Mouse (Mus musculus): ENCODE data around the gene Nup98. TPM values are rescaled to one million over a fixed set of nuclear protein-coding genes. Genes with fewer than 3 reads are reported as not detected.

The Nup98 gene
- polyA plus RNA-seq (2015; fragmentation: Nextera tagmentation; extraction: Ambion mirVana), result 33.8 and 35.3 TPM in 2 replicates

GRCm38 (mm10) chr7:102209756-102210721, at the start of gene Nup98, which contains the start of gene Pgap2:
Gene Nup98 (minus strand): TSS chr7:102210176.
Gene Pgap2 (plus strand): TSS chr7:102210208.
- Histone ChIP-seq H3K4me3 (peak within 1 kb of the TSS; percentile 96), H3K27me3 (no peaks in the 10 kb centered on the region), H3K9ac (peak within 1 kb of the TSS; percentile 89), H3K4me2 (peak within 1 kb of the TSS; percentile 64), H3K27ac (peak within 1 kb of the TSS; percentile 94), H3K9me3 (no peaks in the 10 kb centered on the region), H3K4me1 (peaks cover 14% of the 10 kb centered on the region), H3K36me3 (no peaks in the 10 kb centered on the region)
- under 1% methylated on average over 87 of the region's 87 CpGs for WGBS
- ATAC-seq (ENCODE audit: borderline replicate concordance, extremely low read depth, low FRiP score, low TSS enrichment), result peak; percentile 99

GRCm38 (mm10) chr7:102258753-102259152, 48.8 kb upstream of the Nup98 start:
- Histone ChIP-seq H3K4me1 (no peaks in the 10 kb centered on the region), H3K27me3 (no peaks in the 10 kb centered on the region), H3K36me3 (no peaks in the 10 kb centered on the region), H3K9me3 (no peaks in the 10 kb centered on the region), H3K4me2 (no peak overlapping the region), H3K27ac (no peak overlapping the region), H3K4me3 (no peak overlapping the region), H3K9ac (no peak overlapping the region)
- ATAC-seq (ENCODE audit: borderline replicate concordance, extremely low read depth, low FRiP score, low TSS enrichment), result no peak
- 80% methylated on average over 3 of the region's 3 CpGs for WGBS

- Histone ChIP-seq H3K9ac (no peak overlapping the region), H3K4me3 (no peak overlapping the region), H3K9me3 (no peaks in the 10 kb centered on the region), H3K36me3 (no peaks in the 10 kb centered on the region), H3K4me2 (no peak overlapping the region), H3K27ac (no peak overlapping the region), H3K27me3 (no peaks in the 10 kb centered on the region), H3K4me1 (no peaks in the 10 kb centered on the region)
- WGBS, result 18% methylated on average over 4 of the region's 4 CpGs
- peak; percentile 19; the same call in 1 of the 2 replicates for ATAC-seq (ENCODE audit: borderline replicate concordance, extremely low read depth, low FRiP score, low TSS enrichment)
These were observed 48.2 kb upstream of the Nup98 start for GRCm38 (mm10) chr7:102258189-102258588.

GRCm38 (mm10) chr7:102256636-102257035, 46.7 kb upstream of the Nup98 start:
- WGBS, result 71% methylated on average over 3 of the region's 3 CpGs
- Histone ChIP-seq H3K9me3 (no peaks in the 10 kb centered on the region), H3K4me3 (no peak overlapping the region), H3K4me2 (no peak overlapping the region), H3K9ac (no peak overlapping the region), H3K4me1 (no peaks in the 10 kb centered on the region), H3K36me3 (no peaks in the 10 kb centered on the region), H3K27ac (no peak overlapping the region), H3K27me3 (no peaks in the 10 kb centered on the region)
- no peak for ATAC-seq (ENCODE audit: borderline replicate concordance, extremely low read depth, low FRiP score, low TSS enrichment)

- no peaks in the 10 kb centered on the region for H3K9me3 ChIP-seq
- H3K9ac ChIP-seq, result no peak within 1 kb of the TSS
- no peak within 1 kb of the TSS for H3K4me2 ChIP-seq
- H3K27ac ChIP-seq, result no peak within 1 kb of the TSS
- peaks cover 4% of the 10 kb centered on the region for H3K4me1 ChIP-seq
- no peak within 1 kb of the TSS for H3K4me3 ChIP-seq
- ATAC-seq (ENCODE audit: borderline replicate concordance, extremely low read depth, low FRiP score, low TSS enrichment), result no peak
- no peaks in the 10 kb centered on the region for H3K27me3 ChIP-seq
- 71% methylated on average over 3 of the region's 3 CpGs for WGBS
- no peaks in the 10 kb centered on the region for H3K36me3 ChIP-seq
These were observed 46.0 kb upstream of the Nup98 start, which contains the start of gene Rhog for GRCm38 (mm10) chr7:102255954-102256353. Gene Rhog (minus strand): TSS chr7:102256054.

DNA sequence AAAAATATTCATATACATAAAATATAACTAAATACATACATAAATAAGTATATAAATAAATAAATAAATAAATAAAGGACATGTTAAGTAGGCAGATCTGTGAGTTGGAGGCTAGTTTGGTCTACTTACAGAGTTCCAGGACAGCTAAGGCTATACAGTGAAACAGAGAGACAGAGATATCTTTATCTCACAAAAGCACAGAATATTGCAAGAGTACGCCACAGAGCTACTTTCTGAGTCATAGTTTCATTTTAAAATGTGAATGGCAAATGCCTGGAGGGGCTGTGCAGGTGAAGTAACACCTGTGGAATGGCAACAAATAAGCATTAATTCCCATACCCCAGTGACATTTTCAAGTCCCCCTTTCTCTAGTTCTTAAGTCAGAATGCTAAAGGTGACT, 43.7 kb upstream of the Nup98 start:
- Histone ChIP-seq H3K36me3 (no peaks in the 10 kb centered on the region), H3K4me1 (peaks cover 9% of the 10 kb centered on the region), H3K4me3 (no peak overlapping the region), H3K9ac (no peak overlapping the region), H3K4me2 (no peak overlapping the region), H3K27ac (no peak overlapping the region), H3K9me3 (no peaks in the 10 kb centered on the region), H3K27me3 (no peaks in the 10 kb centered on the region)
- no peak for ATAC-seq (ENCODE audit: borderline replicate concordance, extremely low read depth, low FRiP score, low TSS enrichment)
- 79% methylated on average over 1 of the region's 1 CpGs for WGBS

GRCm38 (mm10) chr7:102250631-102251214, 40.7 kb upstream of the Nup98 start:
- Histone ChIP-seq H3K4me1 (peaks cover 38% of the 10 kb centered on the region), H3K36me3 (no peaks in the 10 kb centered on the region), H3K9ac (peak overlapping the region; percentile 83), H3K4me3 (peak overlapping the region; percentile 78), H3K27me3 (no peaks in the 10 kb centered on the region), H3K9me3 (no peaks in the 10 kb centered on the region), H3K27ac (peak overlapping the region; percentile 99), H3K4me2 (peak overlapping the region; percentile 86)
- under 1% methylated on average over 32 of the region's 33 CpGs for WGBS
- ATAC-seq (ENCODE audit: borderline replicate concordance, extremely low read depth, low FRiP score, low TSS enrichment), result peak; percentile 84

DNA sequence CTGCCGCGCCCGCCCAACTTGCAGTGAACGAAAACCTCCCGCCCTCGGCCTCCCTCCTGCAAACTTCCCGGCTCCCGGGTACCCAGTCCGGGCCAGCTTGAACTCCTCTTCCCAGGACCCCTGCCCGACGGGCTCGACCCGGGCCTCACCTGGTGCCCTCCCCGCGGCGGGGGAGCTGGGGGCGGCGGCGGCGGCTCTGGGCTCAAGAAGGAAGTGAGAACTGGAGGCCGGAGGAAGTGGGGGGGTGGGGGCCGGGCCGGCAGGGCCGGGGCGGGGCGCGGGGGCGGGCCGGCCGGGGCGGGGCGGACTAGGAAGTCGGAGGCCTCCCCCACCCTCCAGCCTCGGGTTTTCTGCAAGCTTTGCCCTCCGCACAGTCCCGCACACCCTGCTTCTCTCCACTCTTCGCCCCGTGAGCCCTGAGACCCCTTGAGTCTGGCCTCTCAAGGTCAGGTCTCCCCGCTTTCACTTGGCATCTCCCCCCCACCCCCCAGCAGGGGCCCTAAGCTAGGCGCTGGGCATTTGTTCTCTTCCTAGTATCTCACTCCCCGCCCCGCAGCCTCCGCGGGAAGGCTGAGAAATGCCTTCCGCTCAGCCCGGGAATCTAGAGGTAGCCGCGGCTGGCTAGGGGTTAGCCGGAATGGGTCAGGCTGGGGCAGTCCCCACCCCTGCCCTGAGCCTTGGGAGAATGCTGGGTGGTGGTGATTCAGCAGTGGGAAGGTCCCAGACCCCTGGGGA, 40.1 kb upstream of the Nup98 start:
- WGBS, result under 1% methylated on average over 43 of the region's 49 CpGs
- H3K4me2 ChIP-seq, result peak overlapping the region; percentile 86
- no peaks in the 10 kb centered on the region for H3K27me3 ChIP-seq
- peak overlapping the region; percentile 83 for H3K9ac ChIP-seq
- H3K36me3 ChIP-seq, result no peaks in the 10 kb centered on the region
- peaks cover 45% of the 10 kb centered on the region for H3K4me1 ChIP-seq
- H3K27ac ChIP-seq, result peak overlapping the region; percentile 99
- H3K4me3 ChIP-seq, result peak overlapping the region; percentile 78
- peak; percentile 87 for ATAC-seq (ENCODE audit: borderline replicate concordance, extremely low read depth, low FRiP score, low TSS enrichment)
- H3K9me3 ChIP-seq, result no peaks in the 10 kb centered on the region

DNA sequence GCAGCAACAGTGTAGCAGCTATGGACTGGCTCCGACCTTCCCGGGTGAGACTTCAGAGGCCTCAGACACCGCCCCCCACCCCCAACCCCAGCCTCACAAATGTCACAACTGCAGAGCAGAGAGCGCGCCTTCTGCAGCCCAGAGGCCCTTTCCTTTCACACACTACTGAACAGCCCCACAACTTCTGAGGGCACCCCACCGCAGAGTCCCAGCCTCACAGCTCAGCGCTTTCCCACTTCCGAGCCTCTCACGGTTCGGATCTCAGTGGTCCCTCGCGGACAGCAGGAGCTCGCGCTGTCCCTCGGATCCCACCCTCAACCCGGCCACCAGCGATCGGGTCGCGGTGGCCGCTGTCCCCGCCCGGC, 39.5 kb upstream of the Nup98 start:
- Histone ChIP-seq H3K4me3 (peak overlapping the region; percentile 78), H3K4me2 (peak overlapping the region; percentile 86), H3K4me1 (peaks cover 50% of the 10 kb centered on the region), H3K27ac (peak overlapping the region; percentile 99), H3K36me3 (no peaks in the 10 kb centered on the region), H3K9ac (peak overlapping the region; percentile 83), H3K27me3 (no peaks in the 10 kb centered on the region), H3K9me3 (no peaks in the 10 kb centered on the region)
- ATAC-seq (ENCODE audit: borderline replicate concordance, extremely low read depth, low FRiP score, low TSS enrichment), result peak; percentile 23
- whole genome bisulfite sequencing, result 2% methylated on average over 23 of the region's 23 CpGs

- Histone ChIP-seq H3K4me2 (peak overlapping the region; percentile 86), H3K9ac (peak overlapping the region; percentile 83), H3K4me1 (peaks cover 57% of the 10 kb centered on the region), H3K27me3 (no peaks in the 10 kb centered on the region), H3K4me3 (peak overlapping the region; percentile 78), H3K9me3 (no peaks in the 10 kb centered on the region), H3K36me3 (no peaks in the 10 kb centered on the region), H3K27ac (peak overlapping the region; percentile 99)
- WGBS, result 10% methylated on average over 16 of the region's 16 CpGs
- ATAC-seq (ENCODE audit: borderline replicate concordance, extremely low read depth, low FRiP score, low TSS enrichment), result no peak
These were observed 38.9 kb upstream of the Nup98 start for GRCm38 (mm10) chr7:102248691-102249404.
